Mouse (Mus musculus) brain, embryonic 18.5 days (tissue): ENCODE data around the gene 1600002K03Rik.

Source experiments
- DNase-seq: peaks from one replicate; pipeline ENCODE4 v3.0.0-alpha.2; 2012; ENCODE audit warnings: low read depth, low spot score

Gene 1600002K03Rik

GRCm38 (mm10) chr10:80172527-80173292 lies at the start of gene 1600002K03Rik:
TSS of gene 1600002K03Rik (plus strand) at chr10:80172944.
- peak; percentile 92 for DNase-seq

- no peak for DNase-seq
Observed at GRCm38 (mm10) chr10:80123932-80124562, 48.7 kb upstream of the 1600002K03Rik start.

- no peak for DNase-seq
Observed at GRCm38 (mm10) chr10:80127920-80128319, 44.8 kb upstream of the 1600002K03Rik start.

GRCm38 (mm10) chr10:80129846-80130245 lies 42.9 kb upstream of the 1600002K03Rik start:
- no peak for DNase-seq

GRCm38 (mm10) chr10:80130403-80131031 lies 42.2 kb upstream of the 1600002K03Rik start:
- no peak for DNase-seq

GRCm38 (mm10) chr10:80131316-80131951 lies 41.3 kb upstream of the 1600002K03Rik start:
- DNase-seq: no peak

GRCm38 (mm10) chr10:80131952-80132350 lies 40.8 kb upstream of the 1600002K03Rik start:
- no peak for DNase-seq

- no peak for DNase-seq
Observed at GRCm38 (mm10) chr10:80133226-80133849, 39.4 kb upstream of the 1600002K03Rik start.

- DNase-seq: no peak
Observed at GRCm38 (mm10) chr10:80134421-80134820, 38.3 kb upstream of the 1600002K03Rik start.

GRCm38 (mm10) chr10:80135161-80135560 lies 37.6 kb upstream of the 1600002K03Rik start:
- no peak for DNase-seq

- no peak for DNase-seq
Observed at GRCm38 (mm10) chr10:80135641-80136040, 37.1 kb upstream of the 1600002K03Rik start.

- no peak for DNase-seq
Observed at GRCm38 (mm10) chr10:80136179-80136951, 36.4 kb upstream of the 1600002K03Rik start.

GRCm38 (mm10) chr10:80136952-80137625 lies 35.7 kb upstream of the 1600002K03Rik start:
- no peak for DNase-seq

- DNase-seq: no peak
Observed at GRCm38 (mm10) chr10:80137626-80138552, 34.9 kb upstream of the 1600002K03Rik start.

- no peak for DNase-seq
Observed at GRCm38 (mm10) chr10:80138553-80139438, 33.9 kb upstream of the 1600002K03Rik start, which contains the start of gene Atp5d. TSS of gene Atp5d (plus strand) at chr10:80138632.

GRCm38 (mm10) chr10:80139439-80139775 lies 33.3 kb upstream of the 1600002K03Rik start:
- no peak for DNase-seq

GRCm38 (mm10) chr10:80139975-80140665 lies 32.6 kb upstream of the 1600002K03Rik start:
- no peak for DNase-seq

GRCm38 (mm10) chr10:80140666-80141035 lies 32.1 kb upstream of the 1600002K03Rik start, which contains the start of gene Cbarp:
TSS of gene Cbarp (minus strand) at chr10:80140835.
- DNase-seq: no peak
